Mouse (Mus musculus) hindbrain, embryonic 11.5 days (tissue): ENCODE measurements at regions not wholly inside any gene's neighbourhood (a gene's known extent, or its start where the extent isn't known, plus 50 kb on each side); places are given as distances from the start of the nearest gene placed in this dataset.

Experiments
- ATAC-seq: fragments of 200-750 bp; cut with Nextera tagmentation; 2 replicates; pipeline ENCODE4 v1.8.0; 2017; ENCODE audit warnings: mild to moderate bottlenecking, moderate TSS enrichment, moderate library complexity; ENCODE audit not compliant: low FRiP score
- DNase-seq: peaks from one replicate; pipeline ENCODE4 v3.0.0-alpha.2; 2015; ENCODE audit warnings: low spot score
- H3K27ac ChIP-seq: fragments of 300-500 bp; sonication (generic); 2 replicates; pipeline ENCODE4 v1.5.1; 2014; ENCODE audit warnings: mild to moderate bottlenecking, low read depth, low read length
- H3K27me3 ChIP-seq: fragments of 300-500 bp; sonication (generic); 2 replicates; pipeline ENCODE4 v1.6.1; 2014; ENCODE audit warnings: mild to moderate bottlenecking, low read length, moderate library complexity, mixed read lengths; ENCODE audit not compliant: control insufficient read depth, insufficient read depth
- H3K36me3 ChIP-seq: fragments of 300-500 bp; sonication (generic); 2 replicates; pipeline ENCODE4 v1.6.1; 2014; ENCODE audit warnings: mild to moderate bottlenecking, low read length, moderate library complexity, mixed read lengths; ENCODE audit not compliant: control insufficient read depth, insufficient read depth
- H3K4me1 ChIP-seq: fragments of 300-500 bp; sonication (generic); replicated peaks from 2 replicates; pipeline ENCODE4 v1.6.1; 2014; ENCODE audit warnings: low read length, mixed read lengths; ENCODE audit not compliant: control insufficient read depth, insufficient read depth
- H3K4me2 ChIP-seq: fragments of 300-500 bp; sonication (generic); replicated peaks from 2 replicates; pipeline ENCODE4 v1.6.1; 2014; ENCODE audit warnings: mild to moderate bottlenecking, low read depth, low read length
- H3K4me3 ChIP-seq: fragments of 300-500 bp; sonication (generic); 2 replicates; pipeline ENCODE4 v1.5.1; 2014; ENCODE audit warnings: low read depth, low read length
- H3K9ac ChIP-seq: fragments of 300-500 bp; sonication (generic); 2 replicates; pipeline ENCODE4 v1.6.1; 2014; ENCODE audit warnings: low read depth, low read length
- H3K9me3 ChIP-seq: fragments of 300-500 bp; sonication (generic); 2 replicates; pipeline ENCODE4 v1.6.1; 2016; ENCODE audit warnings: low read length; ENCODE audit not compliant: control insufficient read depth
- WGBS: fragments of 180-500 bp; shearing (Covaris S2); extraction: QIAGEN DNeasy Blood & Tissue Kit; methylation state at CpG from one replicate; pipeline ENCODE4 v1.1.7; 2014; 5-methylcytosine and 5-hydroxymethylcytosine counted together

GRCm38 (mm10) chr19:14798417-14798816, 200.6 kb upstream of the Tle4 start:
- Histone ChIP-seq H3K27ac (no peak overlapping the region), H3K4me1 (no peaks in the 10 kb centered on the region; the same call in 1 of the 2 replicates), H3K4me2 (no peak overlapping the region), H3K9ac (no peak overlapping the region), H3K27me3 (no peaks in the 10 kb centered on the region), H3K9me3 (no peaks in the 10 kb centered on the region), H3K36me3 (no peaks in the 10 kb centered on the region), H3K4me3 (no peak overlapping the region)
- WGBS = 78% methylated on average over 7 of the region's 7 CpGs
- DNase-seq (no peak), ATAC-seq (no peak)

GRCm38 (mm10) chr19:14795910-14796309, 198.1 kb upstream of the Tle4 start:
- no peaks in the 10 kb centered on the region for H3K9me3 ChIP-seq
- no peaks in the 10 kb centered on the region for H3K36me3 ChIP-seq
- no peak for DNase-seq
- no peaks in the 10 kb centered on the region for H3K27me3 ChIP-seq
- ATAC-seq = no peak
- H3K4me2 ChIP-seq = no peak overlapping the region
- no peak overlapping the region for H3K9ac ChIP-seq
- no peaks in the 10 kb centered on the region for H3K4me1 ChIP-seq
- H3K27ac ChIP-seq = no peak overlapping the region
- 86% methylated on average over 5 of the region's 5 CpGs for WGBS
- no peak overlapping the region for H3K4me3 ChIP-seq

GRCm38 (mm10) chr19:14789992-14790391, 192.1 kb upstream of the Tle4 start:
- no peak for DNase-seq
- H3K4me1 ChIP-seq = no peaks in the 10 kb centered on the region
- H3K9me3 ChIP-seq = no peaks in the 10 kb centered on the region
- no peak overlapping the region for H3K4me3 ChIP-seq
- WGBS = 95% methylated on average over 1 of the region's 1 CpGs
- no peak for ATAC-seq
- H3K4me2 ChIP-seq = no peak overlapping the region
- H3K27ac ChIP-seq = no peak overlapping the region
- no peak overlapping the region for H3K9ac ChIP-seq
- no peaks in the 10 kb centered on the region for H3K36me3 ChIP-seq
- H3K27me3 ChIP-seq = no peaks in the 10 kb centered on the region

- H3K27ac ChIP-seq = no peak overlapping the region
- WGBS = 91% methylated on average over 4 of the region's 4 CpGs
- H3K36me3 ChIP-seq = no peaks in the 10 kb centered on the region
- no peaks in the 10 kb centered on the region for H3K4me1 ChIP-seq
- ATAC-seq (no peak), DNase-seq (no peak)
- H3K27me3 ChIP-seq = no peaks in the 10 kb centered on the region
- no peak overlapping the region for H3K4me2 ChIP-seq
- no peak overlapping the region for H3K9ac ChIP-seq
- H3K9me3 ChIP-seq = no peaks in the 10 kb centered on the region
- no peak overlapping the region for H3K4me3 ChIP-seq
Measured at GRCm38 (mm10) chr19:14788630-14789029, 190.8 kb upstream of the Tle4 start.

- no peak overlapping the region for H3K4me2 ChIP-seq
- H3K36me3 ChIP-seq = no peaks in the 10 kb centered on the region
- no peak overlapping the region for H3K9ac ChIP-seq
- ATAC-seq (no peak), DNase-seq (no peak)
- 87% methylated on average over 8 of the region's 8 CpGs for WGBS
- no peaks in the 10 kb centered on the region for H3K9me3 ChIP-seq
- no peak overlapping the region for H3K27ac ChIP-seq
- H3K27me3 ChIP-seq = no peaks in the 10 kb centered on the region
- no peaks in the 10 kb centered on the region for H3K4me1 ChIP-seq
- no peak overlapping the region for H3K4me3 ChIP-seq
Measured at GRCm38 (mm10) chr19:14786868-14787267, 189.0 kb upstream of the Tle4 start.

GRCm38 (mm10) chr19:14785661-14786060, 187.8 kb upstream of the Tle4 start:
- DNase-seq (no peak), ATAC-seq (no peak)
- Histone ChIP-seq H3K4me2 (no peak overlapping the region), H3K27me3 (no peaks in the 10 kb centered on the region), H3K9ac (no peak overlapping the region), H3K9me3 (no peaks in the 10 kb centered on the region), H3K4me1 (no peaks in the 10 kb centered on the region), H3K36me3 (no peaks in the 10 kb centered on the region), H3K4me3 (no peak overlapping the region), H3K27ac (no peak overlapping the region)
- WGBS = 38% methylated on average over 3 of the region's 3 CpGs

GRCm38 (mm10) chr19:14777709-14778108, 179.9 kb upstream of the Tle4 start:
- Histone ChIP-seq H3K9me3 (no peaks in the 10 kb centered on the region), H3K4me1 (no peaks in the 10 kb centered on the region), H3K4me2 (peak overlapping the region; percentile 12; the same call in 1 of the 2 replicates), H3K27me3 (no peaks in the 10 kb centered on the region), H3K9ac (no peak overlapping the region), H3K27ac (no peak overlapping the region), H3K4me3 (no peak overlapping the region), H3K36me3 (no peaks in the 10 kb centered on the region)
- ATAC-seq (peak; percentile 49), DNase-seq (peak; percentile 13)
- WGBS = 23% methylated on average over 7 of the region's 7 CpGs

GRCm38 (mm10) chr19:14777198-14777597, 179.3 kb upstream of the Tle4 start:
- ATAC-seq (peak; percentile 84), DNase-seq (peak; percentile 60)
- Histone ChIP-seq H3K4me1 (no peaks in the 10 kb centered on the region), H3K4me3 (no peak overlapping the region), H3K36me3 (no peaks in the 10 kb centered on the region), H3K9me3 (no peaks in the 10 kb centered on the region), H3K9ac (no peak overlapping the region), H3K4me2 (peak overlapping the region; percentile 12; the same call in 1 of the 2 replicates), H3K27ac (no peak overlapping the region), H3K27me3 (no peaks in the 10 kb centered on the region)
- 3% methylated on average over 10 of the region's 10 CpGs for WGBS

GRCm38 (mm10) chr19:14776791-14777190, 178.9 kb upstream of the Tle4 start:
- H3K27ac ChIP-seq = peak overlapping the region; percentile 24; the same call in 1 of the 2 replicates
- ATAC-seq = peak; percentile 46; the same call in 1 of the 2 replicates
- 50% methylated on average over 5 of the region's 5 CpGs for WGBS

More at GRCm38 (mm10) chr19:14776791-14777190, 178.9 kb upstream of the Tle4 start:
- no peaks in the 10 kb centered on the region for H3K4me1 ChIP-seq
- no peak overlapping the region for H3K4me3 ChIP-seq
- no peak overlapping the region for H3K9ac ChIP-seq
- H3K27me3 ChIP-seq = no peaks in the 10 kb centered on the region
- H3K9me3 ChIP-seq = no peaks in the 10 kb centered on the region
- H3K4me2 ChIP-seq = no peak overlapping the region; the same call in 1 of the 2 replicates
- peak; percentile 32 for DNase-seq
- H3K36me3 ChIP-seq = no peaks in the 10 kb centered on the region
